Mouse (Mus musculus) liver, postnatal 0 days (tissue): ENCODE data around the gene Utp14a. TPM values are rescaled to one million over a fixed set of nuclear protein-coding genes. Genes with fewer than 3 reads are reported as not detected.
A peak's percentile ranks its signal among the peaks of the same experiment; 100 is the strongest.

Source experiments
- ATAC-seq: fragments of 200-750 bp; cut with Nextera tagmentation; 2 replicates; pipeline ENCODE4 v1.8.0; 2017; ENCODE audit warnings: mild to moderate bottlenecking, moderate library complexity
- DNase-seq: peaks from one replicate; pipeline ENCODE4 v3.0.0-alpha.2; 2016
- H3K27ac ChIP-seq: fragments of 300-500 bp; sonication (generic); 2 replicates; pipeline ENCODE4 v1.5.1; 2014; ENCODE audit warnings: antibody characterized with exemption, moderate library complexity, mild to moderate bottlenecking, low read depth
- H3K27me3 ChIP-seq: fragments of 300-500 bp; sonication (generic); 2 replicates; pipeline ENCODE4 v1.6.1; 2014; ENCODE audit warnings: low read length, control low read depth, mixed read lengths; ENCODE audit not compliant: insufficient read depth
- H3K36me3 ChIP-seq: fragments of 300-500 bp; sonication (generic); replicated peaks from 2 replicates; pipeline ENCODE4 v1.6.1; 2014; ENCODE audit warnings: mild to moderate bottlenecking, control low read depth, low read length, moderate library complexity, mixed read lengths; ENCODE audit not compliant: insufficient read depth
- H3K4me1 ChIP-seq: fragments of 300-500 bp; sonication (generic); 2 replicates; pipeline ENCODE4 v1.6.1; 2014; ENCODE audit warnings: antibody characterized with exemption, mild to moderate bottlenecking, control low read depth; ENCODE audit not compliant: insufficient read depth
- H3K4me2 ChIP-seq: fragments of 300-500 bp; sonication (generic); 2 replicates; pipeline ENCODE4 v1.6.1; 2014; ENCODE audit warnings: low read depth, mild to moderate bottlenecking, low read length, moderate library complexity, mixed read lengths
- H3K4me3 ChIP-seq: fragments of 300-500 bp; sonication (generic); 2 replicates; pipeline ENCODE4 v1.5.1; 2014; ENCODE audit warnings: low read depth, low read length
- H3K9ac ChIP-seq: fragments of 300-500 bp; sonication (generic); replicated peaks from 2 replicates; pipeline ENCODE4 v1.6.1; 2014; ENCODE audit warnings: mild to moderate bottlenecking, moderate library complexity
- H3K9me3 ChIP-seq: fragments of 300-500 bp; sonication (generic); 2 replicates; pipeline ENCODE4 v1.6.1; 2016; ENCODE audit warnings: mild to moderate bottlenecking, control low read depth, low read length, mixed read lengths
- CTCF ChIP-seq: sonication (generic); IDR thresholded peaks from 2 replicates; pipeline ENCODE4 v1.5.1; 2016; ENCODE audit warnings: antibody characterized with exemption, low read depth
- EP300 ChIP-seq: IDR thresholded peaks from 2 replicates; pipeline ENCODE4 v1.6.1; 2016; ENCODE audit warnings: antibody characterized with exemption, low read depth, mild to moderate bottlenecking
- WGBS: fragments of 180-500 bp; shearing (Covaris S2); extraction: QIAGEN DNeasy Blood & Tissue Kit; methylation state at CpG from one replicate; pipeline ENCODE4 v1.1.7; 2014; ENCODE audit not compliant: insufficient replicate concordance; 5-methylcytosine and 5-hydroxymethylcytosine counted together
- polyA plus RNA-seq: library from polyadenylated mRNA; unstranded; fragments of >200 nt; fragmentation: Nextera tagmentation; extraction: Ambion mirVana; gene quantifications from 2 replicates; pipeline ENCODE4 v1.2.1, GENCODE M21; 2015

Gene Utp14a
- polyA plus RNA-seq, 1 experiment from 2014 or later: 7.9 TPM

DNA sequence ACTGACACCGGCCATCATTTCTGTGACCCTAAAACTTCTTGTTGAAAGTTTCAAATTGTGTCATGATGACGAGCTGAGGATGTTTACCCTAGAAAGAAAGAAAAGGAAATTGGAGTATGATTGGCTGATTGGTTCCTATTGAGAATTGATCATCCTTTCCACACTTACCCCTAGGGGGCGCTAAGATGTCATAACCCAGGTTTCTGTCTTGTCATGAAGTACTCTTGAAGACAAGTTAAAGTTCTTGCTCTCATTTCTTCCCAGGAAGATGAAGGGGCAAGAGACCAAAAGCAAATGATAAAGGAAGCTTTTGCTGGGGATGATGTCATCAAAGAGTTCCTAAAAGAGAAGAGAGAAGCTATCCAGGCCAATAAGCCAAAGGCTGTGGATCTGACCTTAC lies 21.4 kb downstream of the Utp14a start:
- no peak overlapping the region for H3K27ac ChIP-seq
- H3K36me3 ChIP-seq: 0 out of 2 replicates have a peak, but pooled peaks cover 5% of the 10 kb centered on the region
- peak; percentile 33 for DNase-seq
- H3K9ac ChIP-seq: no peak overlapping the region
- 37% methylated on average over 3 of the region's 3 CpGs for WGBS
- no peak overlapping the region for H3K4me3 ChIP-seq
- no peaks in the 10 kb centered on the region for H3K27me3 ChIP-seq
- TF ChIP-seq EP300 (no peak), CTCF (peak; percentile 76)
- H3K4me2 ChIP-seq: no peak overlapping the region
- no peaks in the 10 kb centered on the region for H3K9me3 ChIP-seq
- no peak for ATAC-seq
- no peaks in the 10 kb centered on the region for H3K4me1 ChIP-seq

DNA sequence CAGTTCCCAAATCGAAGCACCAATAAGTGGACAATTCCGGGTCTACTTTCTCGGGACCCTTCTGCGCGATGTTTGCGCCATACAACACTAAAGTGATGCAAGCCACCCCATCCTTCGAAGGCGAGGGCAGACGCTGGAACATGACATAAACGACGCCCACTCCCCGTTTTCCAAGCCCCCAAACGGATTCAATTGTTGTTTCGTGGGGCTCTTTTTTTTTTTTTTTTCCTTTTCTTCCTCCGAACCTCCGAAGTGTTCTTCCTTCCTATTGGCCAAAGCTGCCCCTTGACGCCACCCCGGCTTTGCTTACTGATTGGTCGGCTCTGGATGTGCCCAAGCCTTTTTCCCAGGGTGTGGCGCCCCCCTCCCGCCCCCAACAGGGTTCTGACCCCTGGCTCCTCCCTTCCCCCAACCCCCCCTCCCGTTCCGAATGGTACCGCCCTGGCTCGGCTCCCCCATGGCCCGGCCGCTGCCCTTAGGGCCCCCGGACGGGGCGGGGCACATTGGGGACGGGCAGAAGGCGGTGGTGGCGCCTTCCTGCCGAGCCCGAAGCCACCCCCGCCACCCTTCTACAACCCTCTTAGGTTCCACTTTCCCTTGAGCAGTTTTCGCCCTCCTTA lies 27.8 kb downstream of the Utp14a start:
- no peaks in the 10 kb centered on the region for H3K27me3 ChIP-seq
- ATAC-seq: peak; percentile 80
- TF ChIP-seq CTCF: no peak
- no peak for TF ChIP-seq EP300
- peak; percentile 89 for DNase-seq
- whole genome bisulfite sequencing: 15% methylated on average over 30 of the region's 37 CpGs
- H3K36me3 ChIP-seq: 0 out of 2 replicates have a peak, but pooled peaks cover 2% of the 10 kb centered on the region
- peak overlapping the region; percentile 76 for H3K4me2 ChIP-seq
- H3K4me3 ChIP-seq: peak overlapping the region; percentile 61
- H3K4me1 ChIP-seq: peaks cover 3% of the 10 kb centered on the region; the same call in 1 of the 2 replicates
- peak overlapping the region; percentile 69 for H3K9ac ChIP-seq
- no peaks in the 10 kb centered on the region for H3K9me3 ChIP-seq
- H3K27ac ChIP-seq: peak overlapping the region; percentile 94

DNA sequence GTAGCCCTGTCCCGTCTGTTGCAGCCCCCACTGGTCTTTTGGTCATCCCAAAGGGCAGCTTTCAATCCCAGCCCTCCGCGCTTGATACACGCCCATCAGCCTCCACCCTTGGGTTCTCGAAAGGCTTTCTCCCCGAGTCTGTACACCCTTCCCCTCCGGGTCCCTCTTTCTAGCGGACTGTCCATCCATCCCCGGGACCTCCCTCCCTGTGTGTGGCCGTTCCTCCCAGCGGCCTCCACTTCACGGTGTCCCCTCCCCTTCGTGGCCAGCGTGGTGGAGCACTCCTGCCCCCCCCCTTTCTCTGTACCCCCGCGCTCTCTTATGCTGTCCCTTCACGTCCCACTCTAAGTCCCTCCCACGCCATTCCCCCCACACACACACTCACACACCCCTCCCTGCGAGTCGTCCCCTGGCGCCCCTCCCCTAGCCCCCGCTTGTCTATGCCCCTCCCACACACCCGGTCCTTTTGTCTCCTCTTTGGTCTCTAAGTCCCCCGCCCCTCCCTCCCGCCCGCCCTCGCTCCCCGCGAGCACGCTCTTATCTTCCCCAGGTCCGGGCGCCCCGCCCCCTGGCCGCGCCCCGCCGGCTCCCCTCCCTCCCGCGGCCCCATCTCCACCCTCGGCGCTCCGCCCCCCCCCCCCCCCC lies 28.5 kb downstream of the Utp14a start:
- Histone ChIP-seq H3K27me3 (no peaks in the 10 kb centered on the region), H3K4me2 (peak overlapping the region; percentile 76), H3K4me3 (peak overlapping the region; percentile 61), H3K4me1 (peaks cover 3% of the 10 kb centered on the region; the same call in 1 of the 2 replicates), H3K36me3 (0 out of 2 replicates have a peak, but pooled peaks cover 2% of the 10 kb centered on the region), H3K9me3 (no peaks in the 10 kb centered on the region), H3K9ac (peak overlapping the region; percentile 69), H3K27ac (peak overlapping the region; percentile 94)
- ATAC-seq: peak; percentile 70
- peak; percentile 84 for DNase-seq
- TF ChIP-seq CTCF (no peak), EP300 (no peak)
- WGBS: 17% methylated on average over 35 of the region's 42 CpGs

DNA sequence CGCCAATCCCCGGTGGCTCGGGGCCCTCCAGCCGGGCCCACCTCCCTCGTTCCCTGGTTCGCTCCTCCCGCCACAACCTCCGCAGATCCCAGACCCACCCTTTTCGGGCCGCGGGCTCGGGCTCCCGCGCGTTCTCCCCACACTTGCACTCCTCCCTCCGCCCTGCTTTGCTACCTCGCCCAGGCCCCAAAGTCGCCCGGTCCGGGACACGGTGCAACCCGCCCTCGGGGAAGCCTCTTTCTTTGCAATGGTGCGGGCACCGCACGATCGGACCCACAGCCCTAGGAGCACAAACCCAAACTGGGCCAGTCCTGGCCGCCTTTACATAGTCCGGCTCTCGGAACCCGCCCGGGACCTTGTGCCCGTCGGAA lies 29.0 kb downstream of the Utp14a start:
- no peaks in the 10 kb centered on the region for H3K9me3 ChIP-seq
- WGBS: 17% methylated on average over 10 of the region's 34 CpGs
- peak overlapping the region; percentile 61 for H3K4me3 ChIP-seq
- TF ChIP-seq EP300 (no peak), CTCF (no peak)
- peak overlapping the region; percentile 83 for H3K27ac ChIP-seq
- H3K36me3 ChIP-seq: 0 out of 2 replicates have a peak, but pooled peaks cover 2% of the 10 kb centered on the region
- peak; percentile 52 for ATAC-seq
- H3K4me2 ChIP-seq: peak overlapping the region; percentile 76
- H3K27me3 ChIP-seq: no peaks in the 10 kb centered on the region
- DNase-seq: no peak
- peak overlapping the region; percentile 59 for H3K9ac ChIP-seq
- H3K4me1 ChIP-seq: peaks cover 3% of the 10 kb centered on the region; the same call in 1 of the 2 replicates

DNA sequence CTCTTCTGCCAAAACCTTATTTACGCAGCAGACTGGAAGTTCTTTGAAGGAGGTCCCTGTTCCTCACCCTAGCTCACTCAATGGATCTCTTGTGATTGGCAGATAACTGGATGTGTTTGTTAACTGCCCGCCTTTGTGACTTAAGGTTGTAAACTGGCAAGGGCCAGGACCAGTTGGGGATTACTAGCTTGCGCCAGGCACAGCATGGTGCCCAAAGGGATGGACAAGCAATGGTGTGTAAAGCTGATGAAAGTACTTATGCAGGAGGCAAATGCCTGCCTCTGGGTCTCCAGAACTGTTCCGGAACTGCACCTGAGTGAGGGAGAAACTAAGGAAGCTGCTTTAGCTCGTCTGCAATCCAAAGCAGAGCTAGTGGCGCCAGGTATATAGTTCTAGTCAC lies 29.8 kb downstream of the Utp14a start:
- no peak overlapping the region for H3K4me3 ChIP-seq
- ATAC-seq (no peak), DNase-seq (no peak)
- H3K27ac ChIP-seq: peak overlapping the region; percentile 83
- H3K4me1 ChIP-seq: peaks cover 3% of the 10 kb centered on the region; the same call in 1 of the 2 replicates
- H3K27me3 ChIP-seq: no peaks in the 10 kb centered on the region
- H3K4me2 ChIP-seq: peak overlapping the region; percentile 76
- WGBS: 69% methylated on average over 6 of the region's 6 CpGs
- H3K9me3 ChIP-seq: no peaks in the 10 kb centered on the region
- H3K36me3 ChIP-seq: no peaks in the 10 kb centered on the region
- no peak for TF ChIP-seq EP300
- no peak for TF ChIP-seq CTCF
- H3K9ac ChIP-seq: no peak overlapping the region; the same call in 1 of the 2 replicates

DNA sequence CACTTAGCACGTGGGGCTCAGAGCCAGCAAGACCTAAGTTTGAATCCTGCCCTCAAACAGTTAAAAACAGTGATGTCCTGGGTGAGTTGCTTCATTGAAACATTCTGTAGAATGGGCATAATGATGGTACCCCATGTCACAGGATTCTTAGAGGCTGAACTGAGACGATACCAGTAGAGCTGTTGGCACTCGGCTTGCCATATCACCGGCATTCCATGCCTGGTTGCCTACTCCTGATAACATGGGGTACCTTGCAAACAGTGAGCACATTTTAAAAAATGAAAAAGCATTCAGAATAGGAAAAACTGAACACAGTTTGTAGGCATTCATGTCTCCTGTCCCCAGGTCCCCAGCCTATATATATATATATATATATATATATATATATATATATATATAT lies 31.3 kb downstream of the Utp14a start:
- Histone ChIP-seq H3K4me3 (no peak overlapping the region), H3K4me2 (no peak overlapping the region), H3K9me3 (no peaks in the 10 kb centered on the region), H3K9ac (no peak overlapping the region), H3K27ac (peak overlapping the region; percentile 50; the same call in 1 of the 2 replicates), H3K36me3 (no peaks in the 10 kb centered on the region), H3K4me1 (peaks cover 3% of the 10 kb centered on the region; the same call in 1 of the 2 replicates), H3K27me3 (no peaks in the 10 kb centered on the region)
- 66% methylated on average over 4 of the region's 4 CpGs for WGBS
- TF ChIP-seq CTCF: no peak
- peak; percentile 87 for TF ChIP-seq EP300
- peak; percentile 17 for DNase-seq
- ATAC-seq: no peak
